Comparison of ENCODE assay signal across 10 mouse cellular contexts in genomic region chr11:60935975-60936373, GRCm38 (mm10). TPM values are rescaled to one million over a fixed set of nuclear protein-coding genes. Genes with fewer than 3 reads are reported as not detected.
DNase-seq lines count a peak whose midpoint lies in the region; ATAC-seq and TF ChIP-seq lines count a peak whose summit lies in the region.
"Had no signal": no experiment of that assay in that cellular context is flagged by ENCODE, and none has a peak within 500 bp of the region (broad histone marks: within the 10 kb centered on the region; RNA-seq: fewer than 3 reads in every experiment).

No protein-coding gene starts in this region.

- DNase-seq in kidney, adult 11 months: no peak
- DNase-seq in layer of hippocampus, adult 2 months (ENCODE audit: low spot score in 2 of 2): no peak
- no peak for DNase-seq in left cerebral cortex, postnatal 36 days (ENCODE audit: low spot score in 2 of 2)

- H3K36me3 ChIP-seq in erythroblast, embryonic 14.5 days (ENCODE audit: control insufficient read depth): peaks cover 83% of the 10 kb centered on the region
- no peaks in the 10 kb centered on the region for H3K36me3 ChIP-seq in kidney, embryonic 16.5 days (ENCODE audit: insufficient read depth, low read length)
- no peaks in the 10 kb centered on the region for H3K36me3 ChIP-seq in intestine, embryonic 15.5 days
- peaks cover 7% of the 10 kb centered on the region for H3K36me3 ChIP-seq in myocyte (ENCODE audit: control insufficient read depth, insufficient read depth)
- H3K36me3 ChIP-seq: hindbrain, embryonic 15.5 days had no signal

- ATAC-seq in erythroblast, adult 5-6 weeks (replicated peaks; ENCODE audit: low FRiP score, poor library complexity, severe bottlenecking): no peak
- no peak for ATAC-seq in kidney, embryonic 16.5 days (ENCODE audit: low FRiP score, low TSS enrichment)
- ATAC-seq in intestine, embryonic 15.5 days: no peak
- ATAC-seq: forebrain, embryonic 16.5 days had no signal

- H3K79me2 ChIP-seq in myocyte (ENCODE audit: control insufficient read depth, insufficient read depth): peaks cover 90% of the 10 kb centered on the region

- 0 out of 2 replicates have a peak overlapping the region, but pooled peaks have one; percentile 25 for H3K9ac ChIP-seq in kidney, embryonic 16.5 days (replicated peaks; ENCODE audit: low read length)
- no peak overlapping the region for H3K9ac ChIP-seq in intestine, embryonic 15.5 days
- H3K9ac ChIP-seq: hindbrain, embryonic 15.5 days had no signal

- peak overlapping the region; percentile 64 for H3K4me3 ChIP-seq in erythroblast, embryonic 14.5 days (replicated peaks)
- no peak overlapping the region for H3K4me3 ChIP-seq in kidney, embryonic 16.5 days (ENCODE audit: low read length)
- no peak overlapping the region for H3K4me3 ChIP-seq in intestine, embryonic 15.5 days (replicated peaks)
- H3K4me3 ChIP-seq in myocyte: peak overlapping the region; percentile 57
- no peak overlapping the region for H3K4me3 ChIP-seq in layer of hippocampus, adult 2 months
- H3K4me3 ChIP-seq: hindbrain, embryonic 15.5 days had no signal

- no peak overlapping the region for H3ac ChIP-seq in myocyte (ENCODE audit: control insufficient read depth, insufficient read length)

- H3K27me3 ChIP-seq in erythroblast, embryonic 14.5 days (ENCODE audit: control insufficient read depth): no peaks in the 10 kb centered on the region
- no peaks in the 10 kb centered on the region for H3K27me3 ChIP-seq in kidney, embryonic 16.5 days (ENCODE audit: insufficient read depth, low read length)
- no peaks in the 10 kb centered on the region for H3K27me3 ChIP-seq in intestine, embryonic 15.5 days (replicated peaks)
- no peaks in the 10 kb centered on the region for H3K27me3 ChIP-seq in myocyte (ENCODE audit: control insufficient read depth, insufficient read depth, insufficient read length)
- H3K27me3 ChIP-seq: hindbrain, embryonic 15.5 days had no signal

- WGBS in kidney, embryonic 16.5 days: 44% methylated on average over 4 of the region's 4 CpGs
- 72% methylated on average over 4 of the region's 4 CpGs for WGBS in intestine, embryonic 15.5 days

- H3K27ac ChIP-seq in kidney, embryonic 16.5 days (ENCODE audit: low read length): peak overlapping the region; percentile 63
- H3K27ac ChIP-seq in intestine, embryonic 15.5 days: peak overlapping the region; percentile 67
- no peak overlapping the region for H3K27ac ChIP-seq in layer of hippocampus, adult 2 months
- H3K27ac ChIP-seq: hindbrain, embryonic 15.5 days had no signal

- TF ChIP-seq POLR2A in myocyte (IDR thresholded peaks at IDR 0.05; ENCODE audit: insufficient read length, low read depth): no peak

- H3K4me1 ChIP-seq in erythroblast, embryonic 14.5 days (ENCODE audit: control insufficient read depth): peaks cover 90% of the 10 kb centered on the region
- H3K4me1 ChIP-seq in kidney, embryonic 16.5 days (ENCODE audit: insufficient read depth, low read length): peaks cover 59% of the 10 kb centered on the region
- peaks cover 57% of the 10 kb centered on the region for H3K4me1 ChIP-seq in intestine, embryonic 15.5 days (replicated peaks)

- 0 out of 2 replicates have a peak overlapping the region, but pooled peaks have one; percentile 2 for H3K4me2 ChIP-seq in kidney, embryonic 16.5 days (replicated peaks; ENCODE audit: low read depth, low read length)
- H3K4me2 ChIP-seq in intestine, embryonic 15.5 days (replicated peaks): peak overlapping the region; percentile 49; the same call in 1 of the 2 replicates
- peak overlapping the region; percentile 94 for H3K4me2 ChIP-seq in myocyte (ENCODE audit: low read depth)
- H3K4me2 ChIP-seq: hindbrain, embryonic 15.5 days had no signal

- no peak for TF ChIP-seq CTCF in layer of hippocampus, adult 2 months (conservative IDR thresholded peaks at IDR 0.05)

- intact Hi-C loops in left cerebral cortex, postnatal 36 days (cut with DNase I): no loop called here

- no peaks in the 10 kb centered on the region for H3K9me3 ChIP-seq in erythroblast, embryonic 14.5 days (ENCODE audit: control insufficient read depth, low read length)
- H3K9me3 ChIP-seq in kidney, embryonic 16.5 days (ENCODE audit: low read length): no peaks in the 10 kb centered on the region
- H3K9me3 ChIP-seq in intestine, embryonic 15.5 days: no peaks in the 10 kb centered on the region
- H3K9me3 ChIP-seq: hindbrain, embryonic 15.5 days had no signal

TF ChIP-seq in myocyte, 11 proteins besides CTCF, POLR2A, EP300 and RAD21:
- TF ChIP-seq MYOD1 (IDR thresholded peaks at IDR 0.05; ENCODE audit: control insufficient read depth in 1 of 3, insufficient read length in 2 of 3, low read depth in 2 of 3): no peak

RNA-seq across cellular contexts. Expression of gene Map2k3, which starts 4.1 kb away (rescaled TPM):
- 59.8 and 102 TPM in 2 replicates for polyA plus RNA-seq in erythroblast, embryonic 14.5 days (2012)
- 28.1 and 29.7 TPM in 2 replicates for total RNA-seq in erythroblast, adult 5-6 weeks (2015; ENCODE audit: low replicate concordance)
- total RNA-seq in erythroblast, adult 5-6 weeks (2017; ENCODE audit: low replicate concordance): 21.6 and 45.6 TPM in 2 replicates
- polyA plus RNA-seq in kidney, embryonic 16.5 days (2015; fragmentation: Nextera tagmentation; extraction: Ambion mirVana): 138 and 142 TPM in 2 replicates
- polyA plus RNA-seq in intestine, embryonic 15.5 days (2015; fragmentation: Nextera tagmentation; extraction: Ambion mirVana): 127 and 144 TPM in 2 replicates
- polyA plus RNA-seq in myocyte (2012; fragmentation: generic; extraction: Trizol): 68.5 TPM
- 10 to 100 TPM; 13.1 to 15.2 TPM for total RNA-seq in layer of hippocampus, adult 2 months (2021)
- total RNA-seq in left cerebral cortex, postnatal 36 days (2021): 10 to 100 TPM; 13.2 to 13.3 TPM

RNA-seq across cellular contexts. Expression of gene Natd1, which starts 21.4 kb away (rescaled TPM):
- polyA plus RNA-seq in erythroblast, embryonic 14.5 days (2012): 15.0 and 24.8 TPM in 2 replicates
- total RNA-seq in erythroblast, adult 5-6 weeks (2015; ENCODE audit: low replicate concordance): 6.1 and 7.1 TPM in 2 replicates
- total RNA-seq in erythroblast, adult 5-6 weeks (2017; ENCODE audit: low replicate concordance): 2.4 and 4.5 TPM in 2 replicates
- 29.9 and 31.2 TPM in 2 replicates for polyA plus RNA-seq in kidney, embryonic 16.5 days (2015; fragmentation: Nextera tagmentation; extraction: Ambion mirVana)
- 9.6 and 11.9 TPM in 2 replicates for polyA plus RNA-seq in intestine, embryonic 15.5 days (2015; fragmentation: Nextera tagmentation; extraction: Ambion mirVana)
- polyA plus RNA-seq in myocyte (2012; fragmentation: generic; extraction: Trizol): 20.0 TPM
- 10 to 100 TPM; 10.6 TPM for total RNA-seq in layer of hippocampus, adult 2 months (2021)
- total RNA-seq in left cerebral cortex, postnatal 36 days (2021): 10 to 100 TPM in 1 of 2 experiments, 1 to 10 TPM in 1; 8.0 to 10.8 TPM

RNA-seq across cellular contexts. Expression of gene Tmem11, which starts 56.9 kb away (rescaled TPM):
- 1.3 and 1.8 TPM in 2 replicates for polyA plus RNA-seq in erythroblast, embryonic 14.5 days (2012)
- 1.9 and 8.8 TPM in 2 replicates for total RNA-seq in erythroblast, adult 5-6 weeks (2015; ENCODE audit: low replicate concordance)
- 7.2 and 13.5 TPM in 2 replicates for total RNA-seq in erythroblast, adult 5-6 weeks (2017; ENCODE audit: low replicate concordance)
- polyA plus RNA-seq in kidney, embryonic 16.5 days (2015; fragmentation: Nextera tagmentation; extraction: Ambion mirVana): 72.0 and 79.6 TPM in 2 replicates
- 62.9 and 70.9 TPM in 2 replicates for polyA plus RNA-seq in intestine, embryonic 15.5 days (2015; fragmentation: Nextera tagmentation; extraction: Ambion mirVana)
- 68.7 TPM for polyA plus RNA-seq in myocyte (2012; fragmentation: generic; extraction: Trizol)
- total RNA-seq in layer of hippocampus, adult 2 months (2021): 10 to 100 TPM; 26.8 to 29.1 TPM
- 10 to 100 TPM; 28.3 to 28.4 TPM for total RNA-seq in left cerebral cortex, postnatal 36 days (2021)

Comparison
In these comparisons a context has a peak if more than half of its experiments do, and no peak if none do; other contexts are left out.
1. H3K4me3 ChIP-seq: peak in erythroblast, embryonic 14.5 days (single experiment) and myocyte (single experiment); none in kidney, embryonic 16.5 days (single experiment), intestine, embryonic 15.5 days (single experiment) and layer of hippocampus, adult 2 months (single experiment).
2. H3K4me2 ChIP-seq: peak in every context shown above with its lines; median percentile 94 in myocyte; 49 in intestine, embryonic 15.5 days; 2 in kidney, embryonic 16.5 days.
3. RNA of gene Tmem11, which starts 56.9 kb away (polyA plus RNA-seq): 72.0 to 79.6 TPM in kidney, embryonic 16.5 days, 68.7 TPM in myocyte (single experiment) and 62.9 to 70.9 TPM in intestine, embryonic 15.5 days; 1.3 to 1.8 TPM in erythroblast, embryonic 14.5 days; every median in the first group is over 10 times any median in the second.